Mouse (Mus musculus) T-cell, adult 2 months (primary cell): ENCODE data around the gene Mier2.

ENCODE experiments used
- DNase-seq: peaks from one replicate; pipeline ENCODE4 v3.0.0; 2022; ENCODE audit warnings: low spot score

Mier2 gene

DNA sequence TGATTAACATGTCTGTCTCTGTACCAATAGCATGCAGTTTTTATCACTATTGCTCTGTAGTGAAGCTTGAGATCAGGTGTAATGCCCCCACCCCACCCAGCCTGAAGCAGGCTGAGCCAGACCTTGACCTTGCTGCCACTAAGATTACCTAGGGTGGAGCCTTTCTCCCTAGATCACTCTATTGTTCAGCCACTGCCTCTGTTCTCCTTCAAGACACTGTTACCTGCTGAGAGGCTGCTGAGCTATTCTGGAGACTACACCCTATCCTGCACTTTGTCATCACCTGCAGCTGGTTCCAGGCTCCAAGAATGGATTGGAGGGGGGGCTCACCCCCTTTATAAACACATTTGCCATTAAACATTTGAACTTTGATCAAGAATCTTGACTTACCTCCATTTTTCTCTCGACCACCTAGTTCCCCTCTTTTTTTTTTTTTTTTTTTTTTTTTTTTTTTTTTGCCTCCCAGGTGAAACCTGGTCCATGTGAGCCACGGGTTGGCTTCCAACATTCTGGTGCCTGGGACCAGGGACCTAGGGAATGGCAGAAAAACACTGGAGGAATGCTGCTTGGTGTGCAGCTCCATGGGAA is 58.2 kb downstream of the Mier2 start:
- no peak for DNase-seq

- DNase-seq = no peak
These were observed 59.1 kb downstream of the Mier2 start for GRCm38 (mm10) chr10:79495886-79496285.
